Mouse (Mus musculus): ENCODE results near the gene Slc41a1.

Slc41a1 gene

GRCm38 (mm10) chr1:131886641-131887040 lies 59.3 kb downstream of the Slc41a1 start:
- no peak for DNase-seq (ENCODE audit: low spot score in 2 of 2)

GRCm38 (mm10) chr1:131890043-131890658 lies 62.9 kb downstream of the Slc41a1 start:
- DNase-seq (ENCODE audit: low spot score in 2 of 2), result no peak

GRCm38 (mm10) chr1:131891436-131891835 lies 64.1 kb downstream of the Slc41a1 start:
- no peak for DNase-seq (ENCODE audit: low spot score in 2 of 2)

All from frontal cortex, postnatal 36 days (tissue).